Mouse (Mus musculus) midbrain, embryonic 13.5 days (tissue): ENCODE results near the gene Oas1h. TPM values are rescaled to one million over a fixed set of nuclear protein-coding genes. Genes with fewer than 3 reads are reported as not detected.

Experiments used
- ATAC-seq: fragments of 200-750 bp; cut with Nextera tagmentation; 2 replicates; pipeline ENCODE4 v1.8.0; 2017; ENCODE audit warnings: mild to moderate bottlenecking, moderate TSS enrichment, moderate library complexity
- H3K27ac ChIP-seq: fragments of 300-500 bp; sonication (generic); 2 replicates; pipeline ENCODE4 v1.5.1; 2015; ENCODE audit warnings: inconsistent platforms, mild to moderate bottlenecking, moderate library complexity
- H3K27me3 ChIP-seq: fragments of 300-500 bp; sonication (generic); 2 replicates; pipeline ENCODE4 v1.6.1; 2015; ENCODE audit warnings: mild to moderate bottlenecking, inconsistent platforms
- H3K36me3 ChIP-seq: fragments of 300-500 bp; sonication (generic); 2 replicates; pipeline ENCODE4 v1.6.1; 2015; ENCODE audit warnings: mild to moderate bottlenecking, inconsistent platforms
- H3K4me1 ChIP-seq: fragments of 300-500 bp; sonication (generic); replicated peaks from 2 replicates; pipeline ENCODE4 v1.6.1; 2015; ENCODE audit warnings: inconsistent platforms
- H3K4me2 ChIP-seq: fragments of 300-500 bp; sonication (generic); replicated peaks from 2 replicates; pipeline ENCODE4 v1.6.1; 2015; ENCODE audit warnings: moderate library complexity, mild to moderate bottlenecking, inconsistent platforms
- H3K4me3 ChIP-seq: fragments of 300-500 bp; sonication (generic); replicated peaks from 2 replicates; pipeline ENCODE4 v1.5.1; 2015; ENCODE audit warnings: mild to moderate bottlenecking, inconsistent platforms
- H3K9ac ChIP-seq: fragments of 300-500 bp; sonication (generic); replicated peaks from 2 replicates; pipeline ENCODE4 v1.6.1; 2015; ENCODE audit warnings: mild to moderate bottlenecking, inconsistent platforms
- H3K9me3 ChIP-seq: fragments of 300-500 bp; sonication (generic); 2 replicates; pipeline ENCODE4 v1.6.1; 2016; ENCODE audit warnings: mild to moderate bottlenecking, inconsistent platforms
- WGBS: fragments of 180-500 bp; shearing (Covaris S2); methylation state at CpG from one replicate; pipeline ENCODE4 v1.1.7; 2015; 5-methylcytosine and 5-hydroxymethylcytosine counted together
- polyA plus RNA-seq: library from polyadenylated mRNA; unstranded; fragments of >200 nt; fragmentation: Nextera tagmentation; extraction: Ambion mirVana; gene quantifications from 2 replicates; pipeline ENCODE4 v1.2.1, GENCODE M21; 2015

Gene Oas1h
- not detected in 2 replicates for polyA plus RNA-seq

DNA sequence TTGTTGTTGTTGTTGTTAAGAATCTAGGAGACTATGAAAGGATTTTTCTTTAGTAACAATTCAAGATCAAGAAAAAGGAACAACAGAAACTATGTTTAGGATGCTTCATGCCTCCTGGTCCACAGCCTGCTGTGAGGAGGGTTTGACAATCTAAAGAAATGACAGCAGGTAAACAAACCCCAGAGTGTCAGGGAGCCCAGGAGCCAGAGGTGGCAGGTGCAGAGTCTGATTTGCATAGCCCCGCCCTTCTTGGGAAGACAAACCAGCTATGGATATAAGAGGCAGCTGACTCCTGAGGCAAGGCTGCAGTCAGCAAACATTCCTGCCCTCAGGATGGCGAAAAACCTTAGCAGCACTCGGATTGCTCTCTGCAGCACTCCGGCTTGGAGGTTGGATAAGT lies at the start of gene Oas1h:
Gene Oas1h (plus strand): TSS at position 301 of the 400 bp plus-strand sequence.
- no peak for ATAC-seq
- Histone ChIP-seq H3K27ac (no peak within 1 kb of the TSS), H3K9ac (no peak within 1 kb of the TSS), H3K4me2 (no peak within 1 kb of the TSS), H3K27me3 (no peaks in the 10 kb centered on the region), H3K36me3 (no peaks in the 10 kb centered on the region), H3K4me1 (no peaks in the 10 kb centered on the region), H3K9me3 (no peaks in the 10 kb centered on the region), H3K4me3 (no peak within 1 kb of the TSS)
- 61% methylated on average over 4 of the region's 4 CpGs for WGBS

- Histone ChIP-seq H3K27me3 (no peaks in the 10 kb centered on the region), H3K9ac (peak within 1 kb of the TSS; percentile 56), H3K4me1 (0 out of 2 replicates have a peak, but pooled peaks cover 11% of the 10 kb centered on the region), H3K4me2 (peak within 1 kb of the TSS; percentile 47), H3K27ac (no peak within 1 kb of the TSS; the same call in 1 of the 2 replicates), H3K4me3 (peak within 1 kb of the TSS; percentile 26), H3K36me3 (no peaks in the 10 kb centered on the region), H3K9me3 (no peaks in the 10 kb centered on the region)
- ATAC-seq = peak; percentile 77; the same call in 1 of the 2 replicates
- 5% methylated on average over 18 of the region's 18 CpGs for WGBS
These were observed 49.0 kb upstream of the Oas1h start, which contains the start of gene Oas1c for GRCm38 (mm10) chr5:120811951-120812819. Gene Oas1c, minus strand, starts transcription at chr5:120812514.

GRCm38 (mm10) chr5:120813023-120813422 lies 48.2 kb upstream of the Oas1h start:
- no peaks in the 10 kb centered on the region for H3K9me3 ChIP-seq
- H3K36me3 ChIP-seq = no peaks in the 10 kb centered on the region
- no peak overlapping the region for H3K4me3 ChIP-seq
- H3K27ac ChIP-seq = no peak overlapping the region
- H3K4me1 ChIP-seq = 0 out of 2 replicates have a peak, but pooled peaks cover 11% of the 10 kb centered on the region
- ATAC-seq = no peak
- peak overlapping the region; percentile 47 for H3K4me2 ChIP-seq
- H3K27me3 ChIP-seq = no peaks in the 10 kb centered on the region
- WGBS = 85% methylated on average over 6 of the region's 6 CpGs
- H3K9ac ChIP-seq = no peak overlapping the region

GRCm38 (mm10) chr5:120815949-120816348 lies 45.3 kb upstream of the Oas1h start:
- Histone ChIP-seq H3K27ac (no peak overlapping the region), H3K4me3 (no peak overlapping the region), H3K9ac (no peak overlapping the region), H3K4me1 (0 out of 2 replicates have a peak, but pooled peaks cover 11% of the 10 kb centered on the region), H3K9me3 (peaks cover 10% of the 10 kb centered on the region), H3K4me2 (no peak overlapping the region), H3K27me3 (no peaks in the 10 kb centered on the region), H3K36me3 (no peaks in the 10 kb centered on the region)
- no peak for ATAC-seq
- WGBS = 73% methylated on average over 3 of the region's 3 CpGs

DNA sequence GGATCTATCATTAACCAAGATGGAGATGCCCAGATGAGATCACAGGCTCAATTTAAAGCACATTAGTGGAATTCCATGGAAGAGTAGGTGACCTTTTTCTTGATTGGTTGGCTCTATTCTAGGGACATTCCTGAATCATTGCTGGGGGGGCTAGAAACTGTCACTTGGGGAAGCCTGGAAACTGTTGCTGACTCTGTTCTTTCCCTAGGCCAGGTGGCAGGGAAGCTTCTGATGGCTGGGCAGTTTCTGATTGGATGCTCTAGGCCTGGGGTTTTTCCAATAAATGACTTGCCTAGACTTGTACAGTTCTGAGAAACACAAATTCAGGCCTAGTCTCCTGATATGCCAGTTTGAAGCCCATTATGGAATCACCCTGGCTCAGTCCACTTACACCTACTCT lies 42.2 kb upstream of the Oas1h start:
- no peak overlapping the region for H3K9ac ChIP-seq
- no peak for ATAC-seq

GRCm38 (mm10) chr5:120831031-120831430 lies 30.2 kb upstream of the Oas1h start:
- H3K4me2 ChIP-seq = no peak overlapping the region
- H3K36me3 ChIP-seq = no peaks in the 10 kb centered on the region
- no peak overlapping the region for H3K27ac ChIP-seq
- H3K9ac ChIP-seq = no peak overlapping the region
- H3K4me1 ChIP-seq = peaks cover 10% of the 10 kb centered on the region
- no peak overlapping the region for H3K4me3 ChIP-seq
- no peak for ATAC-seq
- no peaks in the 10 kb centered on the region for H3K27me3 ChIP-seq
- H3K9me3 ChIP-seq = 0 out of 2 replicates have a peak, but pooled peaks cover 2% of the 10 kb centered on the region
- 81% methylated on average over 4 of the region's 4 CpGs for WGBS

More for the DNA sequence above, 42.2 kb upstream of the Oas1h start:
- Histone ChIP-seq H3K4me2 (no peak overlapping the region), H3K4me3 (no peak overlapping the region), H3K4me1 (no peaks in the 10 kb centered on the region), H3K27ac (no peak overlapping the region), H3K36me3 (no peaks in the 10 kb centered on the region), H3K9me3 (peaks cover 10% of the 10 kb centered on the region), H3K27me3 (no peaks in the 10 kb centered on the region)

DNA sequence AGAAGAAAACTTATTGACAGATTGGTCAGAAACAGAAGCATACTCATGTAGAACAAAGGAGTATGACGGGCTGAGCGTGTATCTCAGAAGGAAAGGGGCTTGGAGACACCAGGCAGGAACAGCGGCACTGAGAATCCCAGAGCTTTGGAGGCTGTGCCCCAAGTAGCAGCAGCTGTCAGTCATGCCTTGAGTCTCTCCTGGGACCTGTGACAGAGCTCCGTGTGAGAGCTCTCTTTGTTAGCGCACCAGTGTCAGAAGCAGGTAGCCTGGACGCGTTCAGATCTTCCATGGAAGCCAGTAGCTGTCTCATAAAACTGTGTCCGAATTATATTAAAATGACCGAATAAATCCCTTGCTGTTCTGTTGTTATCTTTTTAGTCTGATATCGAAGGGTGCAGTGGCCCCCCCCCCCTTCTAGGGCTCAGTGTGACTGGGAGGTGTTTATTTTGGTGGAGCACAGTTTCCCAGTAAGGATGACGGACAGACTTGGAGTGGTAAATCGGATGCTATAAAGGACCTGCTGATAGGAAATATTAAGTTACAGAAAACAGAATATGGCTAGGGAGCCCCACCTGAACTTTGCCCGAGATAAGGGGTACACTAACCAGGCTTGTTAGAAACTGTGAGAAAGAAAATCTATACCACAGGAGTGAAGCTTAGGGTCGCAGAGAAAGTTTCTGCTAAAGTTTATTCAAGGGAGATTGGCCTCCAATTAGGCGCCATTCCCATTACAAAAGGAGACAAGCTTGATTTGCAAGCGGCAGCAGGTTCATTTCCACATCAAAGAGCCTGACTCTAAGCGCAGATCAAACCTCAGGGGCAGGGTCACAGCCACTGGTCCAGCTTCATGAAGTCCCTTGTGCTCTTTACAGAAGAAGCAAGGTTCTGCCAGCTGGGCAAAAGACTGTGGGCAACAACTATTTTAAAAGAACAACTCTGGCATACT lies 27.6 kb upstream of the Oas1h start:
- no peaks in the 10 kb centered on the region for H3K27me3 ChIP-seq
- H3K4me1 ChIP-seq = peaks cover 10% of the 10 kb centered on the region
- peak overlapping the region; percentile 56 for H3K27ac ChIP-seq
- H3K4me2 ChIP-seq = peak overlapping the region; percentile 41
- WGBS = 10% methylated on average over 17 of the region's 17 CpGs
- 0 out of 2 replicates have a peak, but pooled peaks cover 2% of the 10 kb centered on the region for H3K9me3 ChIP-seq
- 0 out of 2 replicates have a peak, but pooled peaks have one; percentile 55 for ATAC-seq
- H3K9ac ChIP-seq = 0 out of 2 replicates have a peak overlapping the region, but pooled peaks have one; percentile 20
- H3K4me3 ChIP-seq = 0 out of 2 replicates have a peak overlapping the region, but pooled peaks have one; percentile 1
- H3K36me3 ChIP-seq = no peaks in the 10 kb centered on the region

DNA sequence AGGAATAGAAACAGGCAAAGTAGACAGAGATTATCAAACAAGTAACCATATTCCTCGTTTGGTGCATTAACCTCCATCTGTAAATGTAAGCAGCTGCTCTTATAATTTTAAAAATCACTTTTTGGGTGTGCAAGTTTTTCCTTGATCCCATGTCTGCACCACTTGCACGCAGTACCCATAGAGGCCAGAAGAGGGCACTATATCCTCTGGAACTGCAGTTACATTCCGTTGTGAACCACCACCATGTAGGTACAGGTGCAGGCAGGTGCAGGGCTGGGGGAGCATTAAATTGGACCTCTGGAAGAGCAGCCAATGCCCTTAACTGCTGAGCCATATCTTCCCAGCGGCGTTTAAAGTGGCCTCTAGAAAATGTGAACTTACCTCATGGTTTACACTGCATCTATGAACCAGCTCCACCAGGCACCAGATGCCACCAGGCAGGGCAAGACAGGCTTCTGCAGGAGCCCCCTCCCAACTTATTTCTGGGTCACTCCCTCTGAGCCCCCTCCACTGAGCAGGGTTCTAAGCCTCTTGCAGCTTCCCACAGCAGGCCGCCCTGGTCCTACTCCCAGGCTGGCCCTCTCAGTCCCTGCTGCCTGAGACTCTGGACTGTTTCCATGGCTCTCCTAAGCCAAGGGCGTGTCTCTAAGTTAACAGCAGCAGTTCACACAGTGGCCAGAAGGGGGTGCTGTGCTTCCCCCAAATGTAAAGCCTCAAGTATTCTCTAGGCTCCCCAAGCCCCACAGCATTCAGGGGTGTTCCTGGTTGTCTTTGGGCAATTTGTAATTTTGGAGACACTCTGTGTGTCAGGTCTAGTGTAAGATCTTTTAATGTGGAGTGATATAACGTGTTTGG lies 24.3 kb upstream of the Oas1h start:
- peak; percentile 63; the same call in 1 of the 2 replicates for ATAC-seq
- no peaks in the 10 kb centered on the region for H3K27me3 ChIP-seq
- 10% methylated on average over 8 of the region's 8 CpGs for WGBS
- H3K4me1 ChIP-seq = peaks cover 10% of the 10 kb centered on the region
- no peaks in the 10 kb centered on the region for H3K36me3 ChIP-seq
- no peak overlapping the region for H3K27ac ChIP-seq
- no peaks in the 10 kb centered on the region for H3K9me3 ChIP-seq
- H3K4me2 ChIP-seq = no peak overlapping the region
- no peak overlapping the region for H3K4me3 ChIP-seq
- no peak overlapping the region for H3K9ac ChIP-seq

DNA sequence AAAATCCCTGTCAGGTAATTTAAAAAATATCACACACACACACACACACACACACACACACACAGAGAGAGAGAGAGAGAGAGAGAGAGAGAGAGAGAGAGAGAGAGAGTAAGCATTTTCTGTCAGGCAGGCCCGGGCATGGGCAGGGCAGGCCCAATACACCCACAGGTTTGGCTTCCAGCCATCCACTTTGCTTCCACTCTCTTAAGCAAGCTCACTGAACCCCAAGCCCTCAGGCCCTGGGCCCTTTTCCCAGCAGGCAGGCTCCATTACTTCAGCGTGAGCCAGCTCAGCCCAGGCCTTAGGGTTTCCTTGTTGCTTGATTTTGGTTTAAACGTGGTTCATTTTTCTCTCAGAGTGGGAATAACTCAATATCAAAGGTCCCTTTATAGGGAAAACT lies 16.5 kb upstream of the Oas1h start:
- 81% methylated on average over 3 of the region's 3 CpGs for WGBS
- H3K4me2 ChIP-seq = no peak overlapping the region
- H3K9ac ChIP-seq = no peak overlapping the region
- no peak for ATAC-seq
- H3K27ac ChIP-seq = no peak overlapping the region
- H3K9me3 ChIP-seq = no peaks in the 10 kb centered on the region
- no peak overlapping the region for H3K4me3 ChIP-seq
- no peaks in the 10 kb centered on the region for H3K4me1 ChIP-seq
- no peaks in the 10 kb centered on the region for H3K27me3 ChIP-seq
- no peaks in the 10 kb centered on the region for H3K36me3 ChIP-seq

DNA sequence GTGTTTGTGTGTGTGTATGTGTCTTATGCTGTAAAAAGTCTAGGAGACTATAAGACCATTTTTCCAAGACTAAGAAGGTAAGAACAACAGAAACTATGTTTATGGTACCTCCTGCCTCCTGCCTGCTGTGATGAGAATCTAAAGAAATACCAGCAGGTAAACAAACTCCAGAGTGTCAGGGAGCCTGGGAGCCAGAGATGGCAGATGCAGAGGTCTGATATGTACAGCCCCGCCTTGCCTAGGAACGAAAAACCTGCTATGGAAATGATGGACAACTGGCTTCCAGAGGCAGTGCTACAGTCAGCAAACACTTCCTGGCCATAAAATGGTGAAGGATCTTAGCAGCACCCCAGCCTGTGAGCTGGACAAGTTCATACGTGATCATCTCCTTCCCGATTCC lies 14.2 kb upstream of the Oas1h start, which contains the start of gene Oas1f:
Gene Oas1f (plus strand): TSS at position 301 of the 400 bp plus-strand sequence.
- H3K36me3 ChIP-seq = no peaks in the 10 kb centered on the region
- H3K27me3 ChIP-seq = no peaks in the 10 kb centered on the region
- H3K27ac ChIP-seq = no peak within 1 kb of the TSS
- 81% methylated on average over 4 of the region's 4 CpGs for WGBS
- ATAC-seq = no peak
- H3K4me3 ChIP-seq = no peak within 1 kb of the TSS
- H3K4me2 ChIP-seq = no peak within 1 kb of the TSS
- no peak within 1 kb of the TSS for H3K9ac ChIP-seq
- H3K4me1 ChIP-seq = no peaks in the 10 kb centered on the region
- no peaks in the 10 kb centered on the region for H3K9me3 ChIP-seq

DNA sequence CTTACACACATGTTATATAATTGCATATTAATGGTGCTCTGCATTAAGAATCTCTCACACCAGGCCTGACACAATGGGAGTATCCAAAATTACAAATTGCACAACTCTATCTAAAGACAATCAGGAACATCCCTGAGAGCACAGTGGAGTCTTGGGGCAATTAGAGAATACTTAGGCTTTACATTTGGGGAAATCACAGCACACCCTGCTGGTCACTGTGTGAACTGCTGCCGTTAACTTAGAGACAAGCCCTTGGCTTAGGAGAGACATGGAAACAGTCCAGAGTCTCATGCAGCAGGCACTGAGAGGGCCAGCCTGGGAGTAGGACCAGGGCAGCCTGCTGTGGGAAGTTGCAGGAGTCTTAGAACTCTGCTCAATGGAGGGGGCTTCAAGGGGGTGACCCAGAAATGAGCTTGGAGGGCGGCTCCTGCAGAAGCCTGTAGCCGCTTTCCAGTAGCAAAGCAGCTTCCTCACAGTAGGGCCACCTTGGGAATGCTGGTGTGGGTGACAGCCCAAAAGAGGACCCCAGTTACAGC lies 11.6 kb upstream of the Oas1h start:
- no peaks in the 10 kb centered on the region for H3K36me3 ChIP-seq
- H3K27ac ChIP-seq = no peak overlapping the region
- H3K4me1 ChIP-seq = no peaks in the 10 kb centered on the region
- no peak overlapping the region for H3K4me3 ChIP-seq
- H3K9ac ChIP-seq = no peak overlapping the region
- no peaks in the 10 kb centered on the region for H3K27me3 ChIP-seq
- WGBS = 59% methylated on average over 3 of the region's 3 CpGs
- peaks cover 8% of the 10 kb centered on the region for H3K9me3 ChIP-seq
- no peak overlapping the region for H3K4me2 ChIP-seq
- no peak for ATAC-seq
